Mouse (Mus musculus) liver, embryonic 15.5 days (tissue): ENCODE measurements around the gene Cdr2. TPM values are rescaled to one million over a fixed set of nuclear protein-coding genes. Genes with fewer than 3 reads are reported as not detected.
"Not testable (repeated sequence)": the region's sequence is repeated elsewhere in the genome, so short reads cannot be mapped to it uniquely, and the experiment has no call there.

Experiments used
- ATAC-seq: fragments of 200-750 bp; cut with Nextera tagmentation; 2 replicates; pipeline ENCODE4 v1.8.0; 2017; ENCODE audit warnings: moderate number of reproducible peaks, mild to moderate bottlenecking, moderate library complexity; ENCODE audit not compliant: insufficient read depth
- H3K27ac ChIP-seq: fragments of 300-500 bp; sonication (generic); replicated peaks from 2 replicates; pipeline ENCODE4 v1.5.1; 2015; ENCODE audit warnings: mild to moderate bottlenecking, inconsistent platforms
- H3K27me3 ChIP-seq: fragments of 300-500 bp; sonication (generic); 2 replicates; pipeline ENCODE4 v1.6.1; 2015; ENCODE audit warnings: mild to moderate bottlenecking, inconsistent platforms
- H3K36me3 ChIP-seq: fragments of 300-500 bp; sonication (generic); replicated peaks from 2 replicates; pipeline ENCODE4 v1.6.1; 2015; ENCODE audit warnings: moderate library complexity, mild to moderate bottlenecking, inconsistent platforms
- H3K4me1 ChIP-seq: fragments of 300-500 bp; sonication (generic); replicated peaks from 2 replicates; pipeline ENCODE4 v1.6.1; 2015; ENCODE audit warnings: inconsistent platforms
- H3K4me2 ChIP-seq: fragments of 300-500 bp; sonication (generic); 2 replicates; pipeline ENCODE4 v1.6.1; 2015; ENCODE audit warnings: moderate library complexity, mild to moderate bottlenecking, inconsistent platforms
- H3K4me3 ChIP-seq: fragments of 300-500 bp; sonication (generic); replicated peaks from 2 replicates; pipeline ENCODE4 v1.5.1; 2015; ENCODE audit warnings: mild to moderate bottlenecking, inconsistent platforms
- H3K9ac ChIP-seq: fragments of 300-500 bp; sonication (generic); 2 replicates; pipeline ENCODE4 v1.6.1; 2015; ENCODE audit warnings: moderate library complexity, mild to moderate bottlenecking, inconsistent platforms
- H3K9me3 ChIP-seq: fragments of 300-500 bp; sonication (generic); replicated peaks from 2 replicates; pipeline ENCODE4 v1.6.1; 2016; ENCODE audit warnings: inconsistent platforms
- WGBS: fragments of 180-500 bp; shearing (Covaris S2); methylation state at CpG from one replicate; pipeline ENCODE4 v1.1.7; 2015; ENCODE audit warnings: mixed read lengths; ENCODE audit not compliant: insufficient replicate concordance; 5-methylcytosine and 5-hydroxymethylcytosine counted together
- polyA plus RNA-seq: library from polyadenylated mRNA; unstranded; fragments of >200 nt; fragmentation: Nextera tagmentation; extraction: Ambion mirVana; gene quantifications from 2 replicates; pipeline ENCODE4 v1.2.1, GENCODE M21; 2015

Cdr2 gene
- 48.6 and 56.8 TPM in 2 replicates for polyA plus RNA-seq

GRCm38 (mm10) chr7:120982200-120982841, at the start of gene Cdr2, which contains the start of gene Mfsd13b:
Gene Cdr2 (minus strand): TSS chr7:120982312.
Gene Mfsd13b (plus strand): TSS chr7:120982509.
- H3K36me3 ChIP-seq = peaks cover 6% of the 10 kb centered on the region; the same call in 1 of the 2 replicates
- H3K27me3 ChIP-seq = peaks cover 30% of the 10 kb centered on the region
- no peaks in the 10 kb centered on the region for H3K9me3 ChIP-seq
- under 1% methylated on average over 46 of the region's 46 CpGs for whole genome bisulfite sequencing
- H3K4me3 ChIP-seq = peak within 1 kb of the TSS; percentile 85
- ATAC-seq = peak; percentile 90
- peak within 1 kb of the TSS; percentile 97 for H3K9ac ChIP-seq
- H3K4me1 ChIP-seq = peaks cover 31% of the 10 kb centered on the region
- H3K4me2 ChIP-seq = peak within 1 kb of the TSS; percentile 93
- peak within 1 kb of the TSS; percentile 98 for H3K27ac ChIP-seq

GRCm38 (mm10) chr7:121029947-121030346, 47.8 kb upstream of the Cdr2 start:
- not testable (repeated sequence) for H3K27ac ChIP-seq, H3K36me3 ChIP-seq, ATAC-seq, H3K9ac ChIP-seq, H3K9me3 ChIP-seq, H3K4me3 ChIP-seq, H3K4me2 ChIP-seq
- peaks cover 20% of the 10 kb centered on the region for H3K4me1 ChIP-seq
- H3K27me3 ChIP-seq = peaks cover 31% of the 10 kb centered on the region

- peaks cover 22% of the 10 kb centered on the region for H3K27me3 ChIP-seq
- no peak overlapping the region for H3K27ac ChIP-seq
- H3K9me3 ChIP-seq = no peaks in the 10 kb centered on the region
- no peak overlapping the region for H3K9ac ChIP-seq
- no peak for ATAC-seq
- no peak overlapping the region for H3K4me2 ChIP-seq
- WGBS = 49% methylated on average over 3 of the region's 3 CpGs
- no peaks in the 10 kb centered on the region for H3K36me3 ChIP-seq
- H3K4me3 ChIP-seq = no peak overlapping the region
- peaks cover 17% of the 10 kb centered on the region for H3K4me1 ChIP-seq
Measured at GRCm38 (mm10) chr7:121026300-121026699, 44.2 kb upstream of the Cdr2 start.

GRCm38 (mm10) chr7:121025221-121026008, 43.3 kb upstream of the Cdr2 start:
- 0 out of 2 replicates have a peak overlapping the region, but pooled peaks have one; percentile 11 for H3K27ac ChIP-seq
- peaks cover 17% of the 10 kb centered on the region for H3K27me3 ChIP-seq
- 32% methylated on average over 6 of the region's 6 CpGs for WGBS
- H3K4me2 ChIP-seq = peak overlapping the region; percentile 2; the same call in 1 of the 2 replicates
- H3K4me1 ChIP-seq = peaks cover 17% of the 10 kb centered on the region
- no peak overlapping the region for H3K9ac ChIP-seq
- ATAC-seq = peak; percentile 77
- no peaks in the 10 kb centered on the region for H3K9me3 ChIP-seq
- H3K36me3 ChIP-seq = no peaks in the 10 kb centered on the region
- H3K4me3 ChIP-seq = no peak overlapping the region

- no peak overlapping the region for H3K4me2 ChIP-seq
- H3K9ac ChIP-seq = no peak overlapping the region
- H3K27ac ChIP-seq = no peak overlapping the region
- ATAC-seq = no peak
- WGBS = 41% methylated on average over 8 of the region's 8 CpGs
- no peaks in the 10 kb centered on the region for H3K36me3 ChIP-seq
- peaks cover 7% of the 10 kb centered on the region; the same call in 1 of the 2 replicates for H3K4me1 ChIP-seq
- no peaks in the 10 kb centered on the region for H3K9me3 ChIP-seq
- H3K27me3 ChIP-seq = peaks cover 19% of the 10 kb centered on the region; the same call in 1 of the 2 replicates
- no peak overlapping the region for H3K4me3 ChIP-seq
Measured at GRCm38 (mm10) chr7:121020277-121020676, 38.2 kb upstream of the Cdr2 start.

- no peak overlapping the region for H3K4me2 ChIP-seq
- no peak overlapping the region for H3K27ac ChIP-seq
- H3K9me3 ChIP-seq = no peaks in the 10 kb centered on the region
- H3K4me3 ChIP-seq = no peak overlapping the region
- no peaks in the 10 kb centered on the region for H3K4me1 ChIP-seq
- ATAC-seq = no peak
- peaks cover 22% of the 10 kb centered on the region; the same call in 1 of the 2 replicates for H3K27me3 ChIP-seq
- WGBS = 60% methylated on average over 3 of the region's 3 CpGs
- H3K9ac ChIP-seq = no peak overlapping the region
- no peaks in the 10 kb centered on the region for H3K36me3 ChIP-seq
Measured at GRCm38 (mm10) chr7:121018778-121019177, 36.7 kb upstream of the Cdr2 start.

- H3K27me3 ChIP-seq = peaks cover 15% of the 10 kb centered on the region
- H3K27ac ChIP-seq = no peak overlapping the region
- 72% methylated on average over 10 of the region's 10 CpGs for WGBS
- H3K4me3 ChIP-seq = no peak overlapping the region
- no peak overlapping the region for H3K9ac ChIP-seq
- H3K4me1 ChIP-seq = no peaks in the 10 kb centered on the region
- ATAC-seq = no peak
- no peaks in the 10 kb centered on the region for H3K36me3 ChIP-seq
- H3K4me2 ChIP-seq = no peak overlapping the region
- no peaks in the 10 kb centered on the region for H3K9me3 ChIP-seq
Measured at GRCm38 (mm10) chr7:121014486-121014885, 32.4 kb upstream of the Cdr2 start.

GRCm38 (mm10) chr7:121011794-121012689, 29.9 kb upstream of the Cdr2 start:
- WGBS = 65% methylated on average over 10 of the region's 10 CpGs
- Histone ChIP-seq H3K36me3 (no peaks in the 10 kb centered on the region), H3K4me2 (no peak overlapping the region), H3K4me3 (no peak overlapping the region), H3K4me1 (no peaks in the 10 kb centered on the region), H3K9ac (no peak overlapping the region), H3K27ac (no peak overlapping the region), H3K9me3 (no peaks in the 10 kb centered on the region), H3K27me3 (peaks cover 13% of the 10 kb centered on the region)
- ATAC-seq = no peak

- WGBS = 57% methylated on average over 4 of the region's 4 CpGs
- H3K9me3 ChIP-seq = no peaks in the 10 kb centered on the region
- no peak overlapping the region for H3K4me3 ChIP-seq
Measured at GRCm38 (mm10) chr7:121003793-121004418, 21.8 kb upstream of the Cdr2 start.

GRCm38 (mm10) chr7:121002407-121002928, 20.4 kb upstream of the Cdr2 start:
- no peak overlapping the region for H3K4me3 ChIP-seq
- 79% methylated on average over 5 of the region's 5 CpGs for WGBS
- no peaks in the 10 kb centered on the region for H3K27me3 ChIP-seq
- no peaks in the 10 kb centered on the region for H3K36me3 ChIP-seq
- no peak overlapping the region for H3K27ac ChIP-seq
- H3K9ac ChIP-seq = no peak overlapping the region
- H3K9me3 ChIP-seq = no peaks in the 10 kb centered on the region
- no peak for ATAC-seq
- no peak overlapping the region for H3K4me2 ChIP-seq
- H3K4me1 ChIP-seq = no peaks in the 10 kb centered on the region

More at GRCm38 (mm10) chr7:121003793-121004418, 21.8 kb upstream of the Cdr2 start:
- Histone ChIP-seq H3K36me3 (no peaks in the 10 kb centered on the region), H3K27me3 (no peaks in the 10 kb centered on the region), H3K4me1 (no peaks in the 10 kb centered on the region), H3K4me2 (no peak overlapping the region), H3K27ac (no peak overlapping the region), H3K9ac (no peak overlapping the region)
- ATAC-seq = 0 out of 2 replicates have a peak, but pooled peaks have one; percentile 37
